Mouse (Mus musculus): ENCODE data around the gene Camk1d. TPM values are rescaled to one million over a fixed set of nuclear protein-coding genes. Genes with fewer than 3 reads are reported as not detected.

The Camk1d gene
- total and polyA plus RNA-seq, 3 experiments = 4.6 to 12.4 (median 4.8) TPM

- in situ Hi-C loops (cut with MboI; ENCODE audit: low pct_ligation_motif_present, low pct_unique_long_range_greater_than_20kb, low sequenced_read_pairs) = loop anchor here (10.0 kb wide), 1 partner anchor 319 kb away; no protein-coding TSS in a partner anchor
- peak; percentile 72 to 74 for TF ChIP-seq CTCF (conservative IDR thresholded peaks at IDR 0.05 in 1 of 2, IDR thresholded peaks at IDR 0.05 in 1 of 2; ENCODE audit: low read depth in 2 of 2, low read length in 2 of 2)
- TF ChIP-seq POLR2A (IDR thresholded peaks at IDR 0.05; ENCODE audit: low read depth, low read length) = no peak
- peak; percentile 37 for TF ChIP-seq RAD21 (IDR thresholded peaks at IDR 0.05; ENCODE audit: low read depth, low read length)
- peak; percentile 43 for TF ChIP-seq SMC3 (IDR thresholded peaks at IDR 0.05; ENCODE audit: low read depth, low read length)
- Histone ChIP-seq H3K4me1 (ENCODE audit: control insufficient read depth in 1 of 2, insufficient read depth in 2 of 2) (peaks cover 20 to 48% of the 10 kb centered on the region in 2 experiments), H3K9me3 (replicated peaks; ENCODE audit: low read length) (no peaks in the 10 kb centered on the region), H3K27me3 (replicated peaks) (no peaks in the 10 kb centered on the region), H3K79me2 (replicated peaks; ENCODE audit: control insufficient read depth, extremely low read depth, insufficient read depth, poor library complexity, severe bottlenecking) (no peaks in the 10 kb centered on the region), H3K36me3 (replicated peaks in 1 of 2; ENCODE audit: control insufficient read depth in 1 of 2, insufficient read depth in 1 of 2, low read length in 1 of 2) (peaks cover 0 to 5% of the 10 kb centered on the region in 2 experiments), H3K4me2 (ENCODE audit: insufficient read depth, low read depth, poor library complexity, severe bottlenecking) (no peak overlapping the region), H3K4me3 (replicated peaks in 1 of 3; ENCODE audit: low read depth in 2 of 3, low read length in 2 of 3, poor library complexity in 1 of 3) (no peak overlapping the region), H3K9ac (ENCODE audit: insufficient read depth, low read depth) (no peak overlapping the region), H3K27ac (ENCODE audit: insufficient read depth, low read depth) (no peak overlapping the region)
- dilution Hi-C loops (cut with MboI; ENCODE audit: extremely low pct_ligation_motif_present, extremely low pct_unique_long_range_greater_than_20kb, low sequenced_read_pairs) = no loop called here
- peak; percentile 65 for DNase-seq (ENCODE audit: extremely low read depth)
Measured at GRCm38 (mm10) chr2:5403850-5404249, 310.5 kb downstream of the Camk1d start.

GRCm38 (mm10) chr2:5402036-5402435 lies 312.3 kb downstream of the Camk1d start:
- Histone ChIP-seq H3K9me3 (replicated peaks; ENCODE audit: low read length) (no peaks in the 10 kb centered on the region), H3K36me3 (replicated peaks in 1 of 2; ENCODE audit: control insufficient read depth in 1 of 2, insufficient read depth in 1 of 2, low read length in 1 of 2) (peaks cover 0 to 5% of the 10 kb centered on the region in 2 experiments), H3K27me3 (replicated peaks) (no peaks in the 10 kb centered on the region), H3K4me2 (ENCODE audit: insufficient read depth, low read depth, poor library complexity, severe bottlenecking) (peak overlapping the region; percentile 91), H3K27ac (ENCODE audit: insufficient read depth, low read depth) (peak overlapping the region; percentile 80), H3K9ac (ENCODE audit: insufficient read depth, low read depth) (peak overlapping the region; percentile 39; the same call in 1 of the 2 replicates), H3K4me3 (replicated peaks in 1 of 3; ENCODE audit: low read depth in 2 of 3, low read length in 2 of 3, poor library complexity in 1 of 3) (peak overlapping the region in 1 of 3 experiments; percentile 55), H3K79me2 (replicated peaks; ENCODE audit: control insufficient read depth, extremely low read depth, insufficient read depth, poor library complexity, severe bottlenecking) (no peaks in the 10 kb centered on the region), H3K4me1 (ENCODE audit: control insufficient read depth in 1 of 2, insufficient read depth in 2 of 2) (peaks cover 22 to 61% of the 10 kb centered on the region in 2 experiments)
- peak; percentile 37 for DNase-seq (ENCODE audit: extremely low read depth)
- in situ Hi-C loops (cut with MboI; ENCODE audit: low pct_ligation_motif_present, low pct_unique_long_range_greater_than_20kb, low sequenced_read_pairs) = loop anchor here (10.0 kb wide), 1 partner anchor 317 kb away; no protein-coding TSS in a partner anchor
- TF ChIP-seq ETS1 (conservative IDR thresholded peaks at IDR 0.05; ENCODE audit: low read depth, low read length) = 0 out of 2 replicates have a peak, but pooled peaks have one; percentile 25
- peak; percentile 43 for TF ChIP-seq USF1 (IDR thresholded peaks at IDR 0.05; ENCODE audit: low read depth, low read length)
- TF ChIP-seq BHLHE40 (IDR thresholded peaks at IDR 0.05; ENCODE audit: low read depth, low read length) = peak; percentile 51
- TF ChIP-seq SMC3 (IDR thresholded peaks at IDR 0.05; ENCODE audit: low read depth, low read length) = no peak
- no peak for TF ChIP-seq NRF1 (IDR thresholded peaks at IDR 0.05; ENCODE audit: low read depth, low read length)
- TF ChIP-seq POLR2AphosphoS2 (IDR thresholded peaks at IDR 0.05; ENCODE audit: low read depth, low read length) = no peak
- TF ChIP-seq IRF4 (IDR thresholded peaks at IDR 0.05; ENCODE audit: low read depth, low read length) = 0 out of 2 replicates have a peak, but pooled peaks have one; percentile 27
- dilution Hi-C loops (cut with MboI; ENCODE audit: extremely low pct_ligation_motif_present, extremely low pct_unique_long_range_greater_than_20kb, low sequenced_read_pairs) = no loop called here

DNA sequence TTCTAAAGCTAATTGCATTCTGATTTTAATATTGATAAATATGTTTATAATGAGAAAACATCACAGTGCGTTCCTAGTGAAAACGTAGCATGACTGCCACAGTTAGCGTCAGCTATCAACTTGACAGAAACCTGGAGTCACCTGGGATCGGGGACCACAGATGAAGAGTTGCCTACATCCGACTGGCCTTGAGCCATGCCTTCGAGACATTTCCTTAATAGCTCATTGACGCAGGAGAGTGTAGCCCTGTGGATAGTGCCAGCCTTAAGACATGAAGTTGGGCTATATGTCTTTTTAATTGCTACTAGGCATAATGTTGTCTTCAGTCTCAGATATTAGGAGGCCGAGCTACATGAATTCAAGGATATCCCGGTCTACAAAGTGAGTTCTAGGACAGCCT lies 315.8 kb downstream of the Camk1d start:
- dilution Hi-C loops (cut with MboI; ENCODE audit: extremely low pct_ligation_motif_present, extremely low pct_unique_long_range_greater_than_20kb, low sequenced_read_pairs) (no loop called here), in situ Hi-C loops (cut with MboI; ENCODE audit: low pct_ligation_motif_present, low pct_unique_long_range_greater_than_20kb, low sequenced_read_pairs) (loop anchor here (25.0 kb wide), 1 partner anchor 486 kb away; the partner anchor contains the start of gene Phyh)
- Histone ChIP-seq H3K36me3 (replicated peaks in 1 of 2; ENCODE audit: control insufficient read depth in 1 of 2, insufficient read depth in 1 of 2, low read length in 1 of 2) (peaks cover 0 to 3% of the 10 kb centered on the region in 2 experiments), H3K9ac (ENCODE audit: insufficient read depth, low read depth) (no peak overlapping the region), H3K27ac (ENCODE audit: insufficient read depth, low read depth) (no peak overlapping the region), H3K4me1 (ENCODE audit: control insufficient read depth in 1 of 2, insufficient read depth in 2 of 2) (peaks cover 27 to 70% of the 10 kb centered on the region in 2 experiments), H3K79me2 (replicated peaks; ENCODE audit: control insufficient read depth, extremely low read depth, insufficient read depth, poor library complexity, severe bottlenecking) (no peaks in the 10 kb centered on the region), H3K4me2 (ENCODE audit: insufficient read depth, low read depth, poor library complexity, severe bottlenecking) (no peak overlapping the region), H3K9me3 (replicated peaks; ENCODE audit: low read length) (peaks cover 2% of the 10 kb centered on the region), H3K4me3 (replicated peaks in 1 of 3; ENCODE audit: low read depth in 2 of 3, low read length in 2 of 3, poor library complexity in 1 of 3) (no peak overlapping the region), H3K27me3 (replicated peaks) (no peaks in the 10 kb centered on the region)
- DNase-seq (ENCODE audit: extremely low read depth) = no peak
- TF ChIP-seq CHD2 (IDR thresholded peaks at IDR 0.05; ENCODE audit: low read length) = no peak
